Mouse (Mus musculus) right cerebral cortex, postnatal 36 days (tissue): ENCODE measurements around the gene Rmdn3.

Experiments used
- DNase-seq, 2 experiments: peaks; one replicate each; pipeline ENCODE4 v3.0.0; 2022; ENCODE audit warnings: low spot score in 2 of 2, mixed read lengths in 1 of 2

Gene Rmdn3

DNA sequence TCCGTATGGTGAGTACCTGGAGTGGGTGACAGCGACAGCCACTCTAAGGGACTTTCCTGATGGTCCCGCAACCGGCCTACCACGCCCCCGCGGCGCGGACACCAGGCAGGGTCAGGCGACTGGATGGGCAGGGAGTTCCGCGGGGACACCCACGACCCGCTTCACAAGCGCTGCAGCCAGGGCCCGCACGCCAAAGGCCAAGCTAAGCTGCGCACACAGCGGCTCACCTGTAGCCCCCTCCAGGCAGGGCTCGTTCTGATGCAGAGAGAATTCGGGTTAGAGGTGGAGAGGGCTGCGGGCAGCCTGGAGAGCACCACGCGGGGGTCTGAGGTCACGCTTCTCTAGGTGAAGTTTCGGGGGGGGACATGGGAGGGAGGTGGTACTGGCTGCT lies 11.0 kb upstream of the Rmdn3 start:
- DNase-seq = no peak

DNA sequence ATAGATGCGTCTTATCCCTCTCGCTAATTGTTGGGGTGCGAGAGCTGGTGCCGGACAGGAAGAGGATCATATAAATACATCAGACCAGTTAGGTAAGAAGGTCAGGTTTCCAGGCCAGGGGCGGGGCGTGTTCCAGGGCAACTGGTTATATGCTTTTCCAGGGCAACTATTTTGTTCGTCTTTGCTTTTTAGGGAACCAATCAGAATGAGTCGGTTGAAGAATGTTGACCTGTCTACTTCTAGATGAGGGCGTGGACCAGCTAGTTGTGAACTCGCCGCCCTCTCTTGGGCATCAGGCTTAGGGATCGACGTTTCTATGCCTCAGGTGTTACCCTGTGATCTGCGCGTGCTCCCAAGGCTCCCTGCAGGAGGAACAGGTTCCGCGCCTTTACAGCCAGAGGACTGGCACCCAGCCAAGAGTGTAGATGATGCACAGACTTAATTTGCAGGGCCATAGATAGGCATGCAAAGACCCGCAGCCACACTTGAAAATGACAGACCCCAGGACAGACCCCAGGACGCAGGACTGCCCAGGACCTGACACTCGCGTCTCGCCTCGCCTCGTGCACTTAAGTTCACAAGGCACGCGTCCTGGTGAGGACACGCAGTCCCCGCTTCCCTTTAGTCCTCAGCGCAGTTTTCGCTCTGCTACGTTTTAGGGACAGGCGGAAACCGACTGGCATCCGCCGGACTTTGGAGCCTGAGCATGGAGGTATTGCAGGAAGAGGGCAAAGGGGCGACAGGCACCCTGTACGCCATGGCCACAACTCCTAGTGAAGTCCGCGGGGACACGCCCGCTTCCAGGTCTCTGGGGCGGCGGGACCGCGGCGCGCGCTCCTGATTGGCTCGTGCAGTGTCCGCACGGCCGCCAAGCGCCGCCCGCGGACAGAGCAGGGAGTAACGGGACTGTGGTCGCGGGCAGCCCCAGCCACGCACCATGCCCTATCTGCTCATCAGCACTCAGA lies 10.3 kb upstream of the Rmdn3 start, which contains the start of gene Gchfr:
Gene Gchfr (plus strand): TSS at position 873 of the 965 bp plus-strand sequence.
- no peak for DNase-seq

DNA sequence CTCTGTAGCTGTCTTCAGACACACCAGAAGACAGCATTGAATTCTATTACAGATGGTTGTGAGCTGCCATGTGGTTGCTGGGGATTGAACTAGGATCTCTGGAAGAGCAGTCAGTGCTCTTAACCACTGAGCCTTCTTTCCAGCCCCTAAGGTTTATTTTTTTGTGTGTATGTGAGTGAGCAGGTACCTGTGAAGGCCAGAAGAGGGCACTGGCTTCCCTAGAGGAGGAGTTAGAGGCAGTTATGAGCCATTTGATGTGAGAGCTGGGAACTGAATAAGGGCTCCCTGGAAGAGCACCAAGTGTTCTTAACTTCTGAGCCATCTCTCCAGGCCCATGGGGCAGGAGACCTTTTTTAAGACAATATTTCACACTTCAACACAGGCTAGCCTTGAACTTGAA lies 8.6 kb upstream of the Rmdn3 start:
- DNase-seq = no peak

DNA sequence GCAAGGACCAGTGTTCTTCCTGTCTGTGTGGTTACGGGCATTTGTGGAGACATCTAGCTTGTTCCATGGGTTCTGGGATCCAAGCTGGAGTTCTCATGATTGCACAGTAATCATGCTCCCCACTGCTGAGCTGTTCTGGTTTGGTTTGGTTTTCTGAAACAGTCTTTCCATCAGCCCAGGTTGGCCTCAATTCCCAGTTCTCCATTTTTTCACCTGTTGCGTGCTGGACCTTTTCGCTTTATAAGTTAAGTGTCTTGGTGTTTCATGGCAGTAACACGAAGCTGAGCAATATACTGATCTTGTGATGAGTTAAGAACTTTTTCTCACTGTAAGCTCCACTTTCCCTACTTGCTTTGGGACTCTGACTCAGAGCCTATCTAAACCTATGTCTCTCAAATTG lies 7.2 kb upstream of the Rmdn3 start:
- DNase-seq = no peak

DNA sequence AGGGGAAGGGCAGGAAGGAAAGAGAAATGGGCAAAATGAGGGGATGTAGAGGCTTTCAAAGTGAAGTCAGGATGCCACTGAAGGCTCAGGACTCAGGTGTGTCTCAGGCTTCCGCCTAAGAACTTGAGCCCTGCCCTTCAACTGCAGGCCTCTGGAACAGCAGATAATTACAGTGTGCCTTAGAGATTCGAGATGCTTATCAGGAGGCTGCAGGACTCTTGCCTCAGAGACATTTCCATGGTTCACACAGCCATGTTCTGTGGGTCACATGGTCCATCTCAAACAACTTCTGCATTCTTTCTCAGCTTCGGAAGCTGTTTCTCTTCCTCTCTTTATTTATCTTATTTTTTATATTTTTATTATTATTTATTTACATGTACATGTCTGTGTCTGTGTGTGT lies 6.3 kb upstream of the Rmdn3 start:
- DNase-seq = no peak

DNA sequence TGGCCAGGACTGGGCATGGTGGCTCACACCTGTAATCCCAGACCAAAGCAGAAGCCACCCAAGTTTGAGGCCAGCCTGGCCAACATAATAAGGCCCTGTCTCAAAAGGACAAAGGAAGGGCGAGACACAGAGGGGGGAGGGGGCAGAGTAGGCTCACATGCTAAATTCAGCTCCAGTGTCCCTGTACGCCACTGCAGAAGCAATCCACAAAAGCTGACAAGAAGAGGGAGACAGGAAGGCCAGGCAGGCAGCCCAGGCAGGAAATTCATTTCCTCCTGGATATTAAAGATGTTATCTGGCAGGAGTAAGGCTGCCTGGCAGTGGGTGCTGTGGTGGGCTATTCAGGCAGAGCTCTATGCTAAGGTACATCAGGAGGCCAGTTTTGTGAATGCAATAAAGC lies 4.4 kb upstream of the Rmdn3 start:
- no peak for DNase-seq

DNA sequence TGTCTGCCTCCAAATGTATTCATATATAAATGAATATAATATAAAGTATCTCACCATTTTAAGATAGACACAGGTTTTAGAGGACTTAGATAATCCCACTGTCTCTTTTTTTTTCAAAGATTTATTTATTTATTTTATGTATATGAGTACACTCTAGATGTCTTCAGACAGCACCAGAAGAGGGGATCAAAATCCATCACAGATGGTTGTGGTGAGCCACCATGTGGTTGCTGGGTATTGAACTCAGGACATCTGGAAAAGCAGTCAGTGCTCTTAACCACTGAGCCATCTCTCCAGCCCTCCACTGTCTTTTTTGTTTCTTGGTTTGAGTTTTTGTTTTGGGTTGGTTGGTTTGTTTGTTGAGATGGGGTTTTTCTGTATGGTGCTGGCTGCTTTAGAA lies 1.0 kb upstream of the Rmdn3 start:
- DNase-seq = no peak

DNA sequence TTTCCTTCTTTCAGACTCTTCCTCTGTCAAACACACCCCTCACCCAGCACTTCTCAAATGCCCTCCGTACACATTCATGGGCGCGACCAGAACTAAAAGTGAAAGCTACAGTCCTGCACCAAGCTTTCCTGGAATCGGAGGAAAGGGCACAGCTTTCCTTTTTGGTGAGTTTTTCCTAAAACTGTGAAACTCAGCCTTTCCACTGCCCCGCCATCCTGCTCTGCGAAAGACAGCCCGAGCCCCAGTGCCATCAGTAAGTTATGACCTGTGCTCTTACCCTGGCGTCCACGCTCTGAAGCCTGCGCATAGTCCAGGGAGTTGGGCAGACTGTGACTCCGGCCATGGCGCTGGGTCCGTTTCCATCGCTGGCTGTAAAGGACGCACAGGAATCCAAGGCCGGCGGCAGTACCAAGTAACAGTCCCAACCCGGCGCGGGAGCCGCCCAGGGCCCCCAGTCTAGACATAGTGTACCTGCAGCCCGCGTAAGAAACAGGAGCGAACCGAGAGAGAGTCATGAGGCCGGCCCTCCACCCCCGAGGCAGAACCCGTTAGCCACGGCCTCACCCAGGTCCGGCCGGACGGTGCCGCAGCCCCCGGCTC lies 653 bp downstream of the Rmdn3 start:
- no peak for DNase-seq

DNA sequence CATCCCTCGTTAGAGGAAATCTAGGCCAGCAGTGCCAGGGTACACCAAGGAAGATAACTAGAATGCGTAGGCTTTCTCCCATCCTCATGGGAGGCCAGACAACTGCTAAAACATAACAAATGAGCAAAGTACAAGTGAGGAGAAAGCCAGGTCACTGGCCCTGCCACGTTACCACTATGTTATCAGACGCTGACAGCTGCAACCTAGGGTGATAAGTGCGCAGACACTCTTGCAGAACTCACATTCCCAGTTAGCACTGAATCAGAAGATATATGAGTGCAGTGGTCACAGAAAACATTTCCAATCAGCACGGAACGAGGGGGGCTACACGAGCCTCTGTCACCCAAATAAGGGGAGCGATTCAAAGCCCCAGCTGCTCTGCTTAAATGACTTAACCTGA lies 1.4 kb downstream of the Rmdn3 start:
- DNase-seq = no peak

DNA sequence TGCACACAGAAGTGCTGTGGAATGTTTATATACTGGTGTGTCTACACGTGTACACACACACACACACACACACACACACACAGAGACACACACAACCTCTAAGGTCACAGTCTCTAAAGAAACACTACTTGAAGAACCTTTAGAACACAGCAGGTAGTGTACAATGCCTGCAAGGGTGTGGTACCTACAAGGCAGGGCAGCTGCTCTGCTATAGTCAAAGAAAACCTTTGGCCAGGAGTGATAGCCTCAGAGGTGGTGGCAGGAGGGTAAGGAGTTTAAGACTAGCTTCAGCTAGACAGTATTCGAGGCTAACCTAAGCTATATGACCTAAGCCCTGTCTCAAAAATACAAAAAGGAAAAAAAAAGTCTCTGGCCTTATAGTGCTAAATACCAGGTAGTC lies 2.2 kb downstream of the Rmdn3 start:
- DNase-seq = no peak

DNA sequence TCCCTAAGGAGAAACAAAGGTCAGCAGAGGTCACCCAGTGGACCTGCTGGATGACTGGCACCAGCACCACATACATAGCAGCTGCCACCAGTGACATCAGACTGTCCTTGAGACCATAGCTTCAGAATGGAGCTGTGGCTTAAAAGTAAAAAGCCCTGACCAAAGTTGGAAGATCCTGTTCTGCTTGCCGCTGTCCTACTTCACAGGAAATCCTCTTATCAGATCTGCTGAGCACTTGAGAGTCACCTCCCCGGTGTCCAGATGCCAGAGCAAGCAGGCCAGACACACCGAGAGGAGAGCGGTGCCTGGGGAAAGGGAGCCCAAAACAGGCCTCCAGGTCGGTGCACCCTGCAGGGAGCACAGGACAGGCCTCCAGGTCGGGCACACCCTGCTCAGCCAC lies 4.6 kb downstream of the Rmdn3 start:
- DNase-seq = no peak

DNA sequence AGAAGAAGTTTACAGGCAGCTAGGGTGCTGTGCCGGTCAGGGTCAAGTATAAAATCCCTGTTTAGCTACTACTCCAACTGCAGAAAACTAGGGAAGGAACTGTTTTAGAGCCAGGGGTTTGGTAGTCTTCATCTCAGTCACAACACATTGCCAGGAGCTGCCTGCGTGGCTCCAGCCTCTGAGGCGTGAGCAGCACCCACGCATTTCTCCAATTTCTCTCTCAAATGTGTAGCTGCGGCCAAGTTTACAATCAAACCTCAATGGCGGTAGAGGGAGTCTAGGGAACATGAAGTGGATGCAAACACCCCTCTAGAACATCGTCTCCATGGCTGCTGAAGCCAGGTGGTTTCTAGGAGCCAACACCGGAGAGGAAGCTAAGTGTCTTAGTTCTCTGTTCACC lies 9.1 kb downstream of the Rmdn3 start:
- peak; percentile 32 to 61 for DNase-seq

DNA sequence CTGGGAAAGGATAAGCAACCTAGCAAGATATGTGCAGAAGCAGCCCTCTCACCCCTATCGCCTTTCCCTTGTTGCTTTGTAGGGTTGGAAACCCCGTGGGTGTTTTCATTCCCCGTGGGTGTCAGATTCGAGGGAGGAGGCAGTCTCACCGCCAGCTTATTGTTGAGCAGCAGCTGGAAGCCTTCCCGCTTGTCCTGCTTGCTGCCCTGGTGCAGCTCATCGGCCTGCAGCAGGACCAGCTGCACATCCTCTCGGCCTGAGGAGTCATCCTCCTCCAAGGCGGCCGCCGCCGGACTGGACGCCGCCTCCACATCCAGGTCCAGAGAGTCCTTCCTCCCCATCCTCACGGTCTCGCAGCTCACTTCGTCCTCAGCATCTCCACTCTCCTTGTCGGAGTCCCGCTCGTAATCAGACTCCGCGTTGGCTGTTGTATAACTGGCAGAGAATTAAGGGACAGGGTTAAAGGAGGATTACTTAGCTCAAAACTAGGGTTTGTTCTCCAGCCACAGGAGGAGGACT lies 9.6 kb downstream of the Rmdn3 start:
- no peak for DNase-seq

DNA sequence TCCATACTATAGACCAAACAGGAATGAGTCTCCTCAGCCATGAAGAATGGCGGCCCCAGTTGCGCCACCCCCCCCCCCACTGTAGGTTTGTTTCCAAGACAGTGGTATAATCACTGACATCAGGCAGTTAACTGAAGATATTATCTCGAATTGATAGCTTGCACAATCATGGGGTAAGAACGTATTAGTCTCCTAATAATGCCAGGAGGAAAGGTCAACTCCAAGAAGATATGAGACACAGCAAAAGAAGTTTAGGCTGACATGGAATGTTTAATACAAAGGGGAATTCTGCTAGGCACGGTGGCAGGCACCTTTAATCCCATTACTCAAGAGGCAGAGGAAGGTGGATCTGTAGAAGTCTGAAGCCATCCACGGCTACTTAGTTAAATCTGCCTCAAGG lies 10.4 kb downstream of the Rmdn3 start:
- no peak for DNase-seq

DNA sequence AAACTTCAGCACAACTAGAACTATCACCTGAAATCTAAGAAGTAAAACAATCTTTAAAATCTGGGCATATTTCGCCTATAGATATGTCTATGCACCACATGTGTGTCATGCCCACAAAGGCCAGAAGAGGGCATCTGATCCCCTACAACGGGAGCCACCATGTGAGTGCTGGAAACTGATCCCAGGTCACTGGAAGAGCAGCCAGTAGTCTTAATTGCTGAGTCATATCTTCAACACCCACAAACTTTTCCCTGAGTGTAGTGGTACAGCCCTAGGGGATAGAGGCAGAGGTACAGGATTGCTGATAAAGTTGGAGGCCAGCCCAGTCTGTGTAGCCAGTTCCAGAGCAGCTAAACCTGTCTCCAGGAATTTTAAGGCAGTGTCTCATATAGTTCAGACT lies 11.6 kb downstream of the Rmdn3 start:
- DNase-seq = no peak

DNA sequence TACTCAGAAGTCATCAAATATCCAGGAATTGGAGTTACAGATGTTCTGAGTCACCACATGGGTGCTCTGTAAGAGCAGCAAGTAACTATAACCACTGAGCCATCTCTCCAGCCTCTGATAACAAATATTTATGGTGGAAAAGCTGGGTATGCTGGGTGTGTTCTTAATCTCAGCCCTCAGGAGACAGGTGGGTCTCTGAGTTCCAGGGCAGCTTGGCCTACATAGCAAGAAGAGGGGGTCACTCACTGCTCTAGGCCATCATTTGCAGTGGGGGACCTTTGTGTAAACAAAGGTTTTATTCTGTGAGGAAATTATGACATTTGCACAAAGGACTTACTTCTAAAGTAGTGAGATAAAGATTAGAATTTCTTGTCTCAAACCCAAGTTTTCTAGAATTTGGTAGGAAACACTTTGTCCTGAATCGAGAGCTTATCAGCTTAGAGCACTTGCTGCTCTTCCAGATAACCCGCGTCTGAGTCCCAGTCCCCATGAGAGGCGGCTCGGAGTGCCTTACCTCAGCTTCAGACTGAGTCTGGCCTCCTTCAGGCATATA lies 20.4 kb downstream of the Rmdn3 start:
- no peak for DNase-seq

DNA sequence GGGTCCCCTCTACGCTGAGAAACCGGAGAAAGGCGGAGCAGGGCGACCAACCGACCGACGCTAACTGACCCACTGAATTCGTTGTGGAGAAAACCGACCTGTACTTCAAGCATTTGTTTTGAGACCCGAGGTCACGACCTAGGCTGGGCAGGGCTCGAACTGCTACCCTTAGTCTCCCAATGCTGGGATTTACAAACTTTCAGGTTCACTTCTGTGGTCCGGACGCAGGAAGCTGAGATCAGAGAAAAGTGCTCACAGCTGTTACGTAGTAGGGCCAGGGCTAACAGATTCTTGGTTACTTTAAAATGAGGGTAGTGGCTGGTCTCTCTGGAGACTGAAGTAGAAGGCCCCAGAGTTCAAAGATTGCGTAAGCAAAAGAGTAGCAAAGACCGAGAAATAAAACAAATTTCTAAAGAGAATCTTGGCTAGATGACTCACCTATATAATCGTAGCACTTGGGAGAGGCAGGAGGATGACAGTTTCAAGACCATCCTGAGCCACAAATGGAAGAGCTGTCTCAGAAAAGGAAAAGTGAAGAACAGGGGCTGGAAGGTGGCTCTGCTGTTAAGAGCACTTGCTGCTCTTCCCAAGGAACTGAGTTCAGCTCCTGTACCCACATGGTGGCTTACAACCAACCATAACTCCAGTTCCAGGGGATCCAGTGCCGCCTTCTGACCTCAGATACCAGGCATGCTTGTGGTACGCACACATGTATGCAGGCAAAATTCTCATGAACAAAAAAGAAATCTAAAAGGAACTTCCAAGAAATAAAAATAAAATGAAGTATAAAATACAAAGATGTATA lies 43.5 kb downstream of the Rmdn3 start:
- no peak for DNase-seq

DNA sequence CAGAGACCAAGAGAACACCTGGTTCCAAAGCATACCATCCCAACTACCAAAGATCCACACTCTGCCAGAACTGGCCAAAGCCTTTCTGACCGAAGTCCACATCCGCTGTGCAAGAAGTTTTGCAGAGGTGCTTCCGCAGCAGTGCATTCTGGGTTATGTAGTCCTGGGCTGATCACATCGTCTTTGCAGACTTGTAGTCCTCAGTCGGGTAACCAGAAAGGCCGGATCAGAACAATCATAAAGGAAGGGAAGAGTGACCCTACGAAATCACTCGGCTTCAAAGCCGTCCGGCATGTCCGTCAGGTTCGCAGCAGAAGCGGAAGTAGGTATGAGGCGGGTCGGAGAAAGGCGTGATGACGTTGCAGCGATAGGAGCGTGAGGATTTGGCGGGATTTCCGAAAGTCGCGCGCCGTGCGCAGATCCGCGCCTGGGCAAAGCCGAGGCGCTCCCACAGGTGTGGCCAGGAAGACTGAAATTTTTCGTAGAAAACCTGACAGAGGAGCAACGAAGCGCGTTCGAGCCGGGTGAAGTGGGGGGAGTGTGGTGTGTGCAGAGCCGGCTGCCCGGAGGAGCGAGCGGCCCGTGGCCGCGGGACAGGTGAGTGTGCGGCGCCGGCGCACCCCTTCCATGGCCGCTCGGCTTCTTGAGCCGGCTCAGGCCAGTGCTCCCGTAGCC lies 44.3 kb downstream of the Rmdn3 start, which contains the start of gene Rad51:
Gene Rad51 (plus strand): TSS at position 356 of the 675 bp plus-strand sequence.
- DNase-seq = peak; percentile 84 to 86

DNA sequence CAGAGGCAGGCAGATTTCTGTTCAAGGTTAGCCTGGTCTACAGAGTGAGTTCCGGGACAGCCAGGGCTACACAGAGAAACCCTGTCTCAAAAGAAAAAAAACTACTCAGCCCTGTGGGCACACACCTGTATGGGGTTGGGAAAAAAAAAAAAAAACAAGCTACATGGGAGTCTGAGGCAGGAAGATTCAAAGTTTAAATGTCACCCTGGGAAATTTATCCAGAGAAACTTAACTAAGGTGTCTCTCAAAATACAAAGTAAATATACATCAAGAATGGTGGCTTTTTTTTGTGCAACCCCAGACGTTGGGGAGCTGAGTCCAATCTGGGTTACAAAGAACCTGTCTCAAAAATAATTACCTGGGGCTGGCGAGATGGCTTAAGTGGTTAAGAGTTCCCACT lies 45.8 kb downstream of the Rmdn3 start:
- DNase-seq = no peak

DNA sequence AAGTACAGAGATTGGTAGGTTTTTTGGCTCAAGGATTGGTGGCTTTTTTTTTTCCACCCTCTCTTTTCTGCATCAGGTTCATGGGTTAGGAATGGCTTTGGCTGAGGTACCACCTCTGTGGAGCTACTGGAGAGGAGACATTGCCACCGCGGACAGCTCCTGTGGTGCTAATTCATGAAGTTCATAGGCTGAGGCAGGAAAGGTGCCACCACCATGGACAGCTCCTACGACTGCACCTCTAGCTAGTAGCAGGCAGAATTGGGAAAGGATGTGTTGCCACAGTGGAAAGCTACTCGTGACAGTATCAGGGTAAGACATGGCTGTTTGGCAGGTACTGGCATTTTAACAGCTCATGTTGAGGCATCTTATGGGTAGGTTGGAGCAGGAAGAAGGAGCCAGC lies 48.3 kb downstream of the Rmdn3 start:
- DNase-seq = no peak

DNA sequence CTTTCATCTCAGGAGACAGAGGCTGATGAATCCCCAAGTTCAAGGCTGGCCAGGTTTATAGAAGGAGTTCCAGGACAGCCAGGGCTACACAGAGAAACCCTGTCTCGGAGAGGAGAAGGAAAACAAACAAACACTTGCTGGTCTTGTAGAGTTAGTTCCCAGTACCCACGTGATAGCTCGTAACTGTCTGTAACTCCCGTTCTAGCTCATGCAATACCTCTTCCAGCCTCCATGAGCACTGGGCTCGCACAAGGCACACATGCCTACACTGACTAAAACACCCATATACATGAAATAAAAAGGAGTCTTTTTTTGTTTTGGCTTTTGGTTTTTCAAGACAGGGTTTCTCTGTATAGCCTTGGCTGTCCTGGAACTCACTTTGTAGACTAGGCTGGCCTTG lies 50.3 kb downstream of the Rmdn3 start:
- DNase-seq = no peak
